Mouse (Mus musculus) MEL (cell line): Measurements from ENCODE around the gene Ddn. TPM values are rescaled to one million over a fixed set of nuclear protein-coding genes. Genes with fewer than 3 reads are reported as not detected.

Experiments used
- DNase-seq: peaks from one replicate; pipeline ENCODE4 v3.0.0; 2011; ENCODE audit warnings: low read depth, low spot score
- H3K27ac ChIP-seq: 2 replicates; pipeline ENCODE4 v1.5.1; 2012; ENCODE audit warnings: low read depth, mild to moderate bottlenecking, control low read depth, low read length, moderate library complexity; ENCODE audit not compliant: control insufficient read depth
- H3K27me3 ChIP-seq, 2 experiments: fragments of 150-350 bp in 1 of 2; sonication (generic) in 1 of 2; 2 replicates each; pipeline ENCODE4 v1.6.1; 2012; ENCODE audit warnings: low read length in 2 of 2, mild to moderate bottlenecking in 2 of 2, improper control_type of control experiment in 1 of 2, moderate library complexity in 1 of 2; ENCODE audit not compliant: insufficient read depth in 2 of 2, control insufficient read depth in 1 of 2
- H3K36me3 ChIP-seq, 2 experiments: 2 replicates each; pipeline ENCODE4 v1.6.1; 2012 to 2014; ENCODE audit warnings: low read length in 2 of 2, improper control_type of control experiment in 1 of 2, inconsistent platforms in 1 of 2, mild to moderate bottlenecking in 1 of 2; ENCODE audit not compliant: insufficient read depth in 2 of 2, control insufficient read depth in 1 of 2
- H3K4me1 ChIP-seq, 2 experiments: fragments of 150-350 bp in 1 of 2; sonication (generic) in 1 of 2; 2 replicates each; pipeline ENCODE4 v1.6.1; 2012; ENCODE audit warnings: low read length in 2 of 2, improper control_type of control experiment in 1 of 2, mild to moderate bottlenecking in 1 of 2; ENCODE audit not compliant: insufficient read depth in 2 of 2, control insufficient read depth in 1 of 2
- H3K4me3 ChIP-seq, 2 experiments: fragments of 150-350 bp in 1 of 2; sonication (generic) in 1 of 2; 2 replicates each; pipeline ENCODE4 v1.5.1; 2012; ENCODE audit warnings: low read depth in 2 of 2, low read length in 2 of 2, mild to moderate bottlenecking in 2 of 2, moderate library complexity in 2 of 2, control low read depth in 1 of 2, improper control_type of control experiment in 1 of 2; ENCODE audit not compliant: control insufficient read depth in 1 of 2, insufficient read depth in 1 of 2
- H3K79me2 ChIP-seq: 2 replicates; pipeline ENCODE4 v1.6.1; 2012; ENCODE audit warnings: mild to moderate bottlenecking, low read length, moderate library complexity; ENCODE audit not compliant: control insufficient read depth, poor library complexity, insufficient read depth
- H3K9ac ChIP-seq: 2 replicates; pipeline ENCODE4 v1.6.1; 2012; ENCODE audit warnings: low read depth, mild to moderate bottlenecking, control low read depth, low read length, moderate library complexity; ENCODE audit not compliant: control insufficient read depth, poor library complexity, severe bottlenecking
- H3K9me3 ChIP-seq: fragments of 150-350 bp; sonication (generic); replicated peaks from 2 replicates; pipeline ENCODE4 v1.6.1; 2012; ENCODE audit warnings: mild to moderate bottlenecking, low read length, improper control_type of control experiment, moderate library complexity; ENCODE audit not compliant: insufficient read depth
- BHLHE40 ChIP-seq: IDR thresholded peaks from 2 replicates; pipeline ENCODE4 v1.6.1; 2012; ENCODE audit warnings: low read depth, mild to moderate bottlenecking, inconsistent platforms, low read length, improper control_type of control experiment, borderline replicate concordance
- CHD2 ChIP-seq: IDR thresholded peaks from 2 replicates; pipeline ENCODE4 v1.6.1; 2011; ENCODE audit warnings: low read length, improper control_type of control experiment
- CTCF ChIP-seq, 3 experiments: IDR thresholded peaks in 2 of 3; conservative IDR thresholded peaks in 1 of 3; 2 replicates each; pipeline ENCODE4 v1.5.1; 2011 to 2012; ENCODE audit warnings: low read length in 3 of 3, low read depth in 2 of 3, mild to moderate bottlenecking in 2 of 3, improper control_type of control experiment in 1 of 3, inconsistent platforms in 1 of 3, mixed read lengths in 1 of 3, moderate library complexity in 1 of 3; ENCODE audit not compliant: control insufficient read depth in 1 of 3, insufficient read depth in 1 of 3, poor library complexity in 1 of 3, severe bottlenecking in 1 of 3
- GABPA ChIP-seq: IDR thresholded peaks from 2 replicates; pipeline ENCODE4 v1.6.1; 2012; ENCODE audit warnings: low read depth, mild to moderate bottlenecking, inconsistent platforms, low read length, improper control_type of control experiment, moderate library complexity
- GATA1 ChIP-seq: IDR thresholded peaks from 2 replicates; pipeline ENCODE4 v1.6.1; 2011; ENCODE audit warnings: low read depth, low read length, improper control_type of control experiment
- MAZ ChIP-seq: IDR thresholded peaks from 2 replicates; pipeline ENCODE4 v1.6.1; 2012; ENCODE audit warnings: low read depth, mild to moderate bottlenecking, inconsistent platforms, low read length, improper control_type of control experiment
- MEF2A ChIP-seq: IDR thresholded peaks from 2 replicates; pipeline ENCODE4 v1.6.1; 2014; ENCODE audit warnings: low read depth, mild to moderate bottlenecking, inconsistent platforms, low read length, improper control_type of control experiment; ENCODE audit not compliant: poor library complexity, insufficient replicate concordance, severe bottlenecking; ENCODE audit errors: extremely low read depth
- MXI1 ChIP-seq: IDR thresholded peaks from 2 replicates; pipeline ENCODE4 v1.6.1; 2011; ENCODE audit warnings: mild to moderate bottlenecking, low read depth, low read length, improper control_type of control experiment
- RAD21 ChIP-seq: IDR thresholded peaks from 2 replicates; pipeline ENCODE4 v1.6.1; 2011; ENCODE audit warnings: mild to moderate bottlenecking, low read depth, low read length, improper control_type of control experiment
- TAL1 ChIP-seq: IDR thresholded peaks from 2 replicates; pipeline ENCODE4 v1.6.1; 2012; ENCODE audit warnings: mild to moderate bottlenecking, inconsistent platforms, low read length, moderate library complexity, mixed read lengths
- TCF12 ChIP-seq: IDR thresholded peaks from 2 replicates; pipeline ENCODE4 v1.6.1; 2014; ENCODE audit warnings: low read depth, mild to moderate bottlenecking, inconsistent platforms, low read length, improper control_type of control experiment, moderate library complexity
- UBTF ChIP-seq: IDR thresholded peaks from 2 replicates; pipeline ENCODE4 v1.6.1; 2012; ENCODE audit warnings: low read depth, mild to moderate bottlenecking, inconsistent platforms, low read length, improper control_type of control experiment, moderate library complexity, borderline replicate concordance; ENCODE audit not compliant: insufficient read depth
- ZC3H11A ChIP-seq: IDR thresholded peaks from 2 replicates; pipeline ENCODE4 v1.6.1; 2012; ENCODE audit warnings: low read depth, mild to moderate bottlenecking, inconsistent platforms, low read length, improper control_type of control experiment
- ZKSCAN1 ChIP-seq: IDR thresholded peaks from 2 replicates; pipeline ENCODE4 v1.6.1; 2012; ENCODE audit warnings: low read depth, mild to moderate bottlenecking, inconsistent platforms, low read length, improper control_type of control experiment, moderate library complexity
- polyA plus RNA-seq, 2 experiments: library from polyadenylated mRNA; stranded (reverse) in 1 of 2; unstranded in 1 of 2; fragments of >175 nt in 1 of 2; fragments of >200 nt in 1 of 2; gene quantifications; 2 replicates each; pipeline versions ENCODE4 v1.2.1 to v1.2.4; 2012; ENCODE audit warnings: low replicate concordance in 2 of 2, low read depth in 1 of 2; ENCODE audit not compliant: insufficient read length in 2 of 2, insufficient read depth in 1 of 2, missing spikeins in 1 of 2
- total RNA-seq: library from RNA; depleted of rRNA; stranded (reverse); fragments of 300-350 nt; gene quantifications from 2 replicates; pipeline ENCODE4 v1.2.3, GENCODE M21; 2012

Ddn gene
- total and polyA plus RNA-seq, 3 experiments = 4.0 to 4.2 TPM; not detected in 1

DNA sequence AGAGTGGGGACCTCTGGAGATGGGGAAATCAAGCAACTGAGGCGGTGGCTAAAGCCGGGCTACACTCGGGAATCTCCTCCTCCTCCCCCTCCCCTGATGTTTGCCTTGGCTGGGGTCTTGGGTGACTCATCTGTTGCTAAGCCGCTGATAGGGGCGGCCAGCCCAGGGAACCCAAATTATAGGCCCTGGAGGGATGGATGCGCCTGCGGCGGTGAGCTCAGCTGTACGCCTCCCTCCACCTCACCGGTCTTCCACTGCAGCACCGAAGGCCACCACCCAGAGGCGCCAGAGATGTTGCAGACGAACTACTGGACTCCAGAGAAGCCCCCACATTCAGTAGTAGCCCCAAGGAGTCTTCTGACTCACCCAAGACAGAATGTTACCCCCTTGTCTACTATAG, 28.7 kb downstream of the Ddn start:
- Histone ChIP-seq H3K9ac (no peak overlapping the region), H3K36me3 (no peaks in the 10 kb centered on the region), H3K79me2 (no peaks in the 10 kb centered on the region), H3K4me3 (no peak overlapping the region), H3K27ac (no peak overlapping the region), H3K4me1 (no peaks in the 10 kb centered on the region; a peak in 1 of 4 replicates), H3K9me3 (no peaks in the 10 kb centered on the region), H3K27me3 (no peaks in the 10 kb centered on the region)
- TF ChIP-seq CTCF (IDR thresholded peaks at IDR 0.05 in 2 of 3, conservative IDR thresholded peaks at IDR 0.05 in 1 of 3; ENCODE audit: control insufficient read depth in 1 of 3, insufficient read depth in 1 of 3, low read depth in 2 of 3, low read length in 3 of 3, poor library complexity in 1 of 3, severe bottlenecking in 1 of 3) (peak in 2 of 3 experiments; percentile 24; a peak in 3 of 6 replicates), GABPA (no peak)
- DNase-seq = no peak

DNA sequence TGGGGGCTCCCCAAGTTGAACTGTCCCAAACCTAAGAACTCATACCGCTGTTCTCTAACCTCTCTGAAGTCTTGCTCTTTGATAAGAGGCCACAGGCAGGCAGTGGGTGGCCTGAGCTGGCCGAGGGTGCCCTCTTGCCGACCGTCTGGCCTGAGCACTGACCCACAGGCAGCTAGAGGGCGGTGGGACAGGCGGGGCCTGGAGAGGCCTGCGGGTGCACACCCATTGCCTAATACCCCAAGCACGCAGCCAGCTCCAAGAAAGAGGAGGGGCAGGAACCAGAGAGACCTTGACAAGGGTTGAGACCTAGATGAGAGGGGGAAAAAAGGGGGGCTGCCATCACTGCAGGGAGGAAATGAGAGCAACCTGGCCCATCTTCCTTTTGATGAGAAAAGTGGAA, 29.2 kb downstream of the Ddn start:
- Histone ChIP-seq H3K9me3 (no peaks in the 10 kb centered on the region), H3K9ac (no peak overlapping the region), H3K27ac (no peak overlapping the region), H3K4me3 (no peak overlapping the region), H3K79me2 (no peaks in the 10 kb centered on the region), H3K27me3 (no peaks in the 10 kb centered on the region), H3K4me1 (no peaks in the 10 kb centered on the region; a peak in 1 of 4 replicates), H3K36me3 (no peaks in the 10 kb centered on the region)
- no peak for DNase-seq
- no peak for TF ChIP-seq ZC3H11A
- no peak for TF ChIP-seq MAZ
- TF ChIP-seq UBTF = no peak
- TF ChIP-seq MXI1 = no peak
- TF ChIP-seq BHLHE40 = no peak
- TF ChIP-seq TAL1 = no peak
- TF ChIP-seq CTCF (IDR thresholded peaks at IDR 0.05 in 2 of 3, conservative IDR thresholded peaks at IDR 0.05 in 1 of 3; ENCODE audit: control insufficient read depth in 1 of 3, insufficient read depth in 1 of 3, low read depth in 2 of 3, low read length in 3 of 3, poor library complexity in 1 of 3, severe bottlenecking in 1 of 3) = no peak
- TF ChIP-seq RAD21 = no peak
- TF ChIP-seq ZKSCAN1 = no peak

DNA sequence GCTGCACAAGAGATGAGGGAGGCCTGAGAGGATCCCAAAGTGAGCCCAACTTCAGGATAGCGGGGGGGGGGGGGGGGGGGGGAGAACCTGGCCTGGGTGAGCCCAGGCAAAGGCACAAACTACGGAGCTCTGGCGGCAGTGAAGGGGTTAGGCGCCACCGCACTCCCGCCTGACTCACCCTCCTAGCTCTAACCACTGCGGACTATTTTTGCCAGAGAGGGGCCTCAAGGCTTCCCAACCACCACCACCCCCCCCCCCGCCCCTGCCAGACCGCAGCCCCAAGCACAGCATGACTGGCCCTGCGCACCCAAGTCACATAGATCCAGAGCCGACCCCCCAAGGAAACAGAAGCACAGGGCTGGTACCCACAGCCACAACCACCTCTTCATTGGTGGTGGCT, 30.5 kb downstream of the Ddn start:
- DNase-seq = no peak
- Histone ChIP-seq H3K36me3 (no peaks in the 10 kb centered on the region), H3K9me3 (no peaks in the 10 kb centered on the region), H3K27me3 (no peaks in the 10 kb centered on the region), H3K4me1 (no peaks in the 10 kb centered on the region; a peak in 1 of 4 replicates), H3K27ac (no peak overlapping the region), H3K79me2 (no peaks in the 10 kb centered on the region), H3K4me3 (no peak overlapping the region), H3K9ac (no peak overlapping the region)
- TF ChIP-seq GABPA (no peak), MEF2A (no peak), ZC3H11A (no peak), TCF12 (no peak), GATA1 (no peak), UBTF (no peak), CHD2 (no peak)
